Mouse (Mus musculus): Measurements from ENCODE around the gene Nptxr. TPM values are rescaled to one million over a fixed set of nuclear protein-coding genes. Genes with fewer than 3 reads are reported as not detected.

The Nptxr gene
- total RNA-seq, 2 experiments from 2014 or later = 800 to 813 TPM

DNA sequence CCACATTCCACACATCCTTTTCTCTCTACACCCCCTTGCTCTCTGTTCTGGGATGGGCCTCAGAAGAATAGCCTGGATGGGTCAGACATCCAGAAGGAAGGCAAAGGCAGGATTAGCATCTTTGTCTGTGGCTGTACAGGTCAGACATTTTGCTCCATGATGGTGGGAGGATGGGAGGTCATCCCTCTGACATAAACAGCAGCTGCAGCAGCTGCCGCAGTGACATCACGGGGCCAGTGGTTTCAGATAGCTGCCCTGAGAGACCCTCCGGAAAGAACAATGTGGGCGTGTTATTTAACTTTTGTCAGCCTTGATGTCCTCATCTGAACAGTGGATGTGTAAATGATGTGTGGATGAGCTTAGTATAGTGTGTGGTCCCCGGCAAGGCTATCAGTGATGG is 58.7 kb downstream of the Nptxr start:
- Histone ChIP-seq H3K4me3 (no peak overlapping the region), H3K27ac (no peak overlapping the region)
- no peak for DNase-seq (ENCODE audit: extremely low spot score in 1 of 2, low spot score in 2 of 2)
- intact Hi-C loops (cut with DNase I) = no loop called here
- no peak for TF ChIP-seq CTCF (IDR thresholded peaks at IDR 0.05)

DNA sequence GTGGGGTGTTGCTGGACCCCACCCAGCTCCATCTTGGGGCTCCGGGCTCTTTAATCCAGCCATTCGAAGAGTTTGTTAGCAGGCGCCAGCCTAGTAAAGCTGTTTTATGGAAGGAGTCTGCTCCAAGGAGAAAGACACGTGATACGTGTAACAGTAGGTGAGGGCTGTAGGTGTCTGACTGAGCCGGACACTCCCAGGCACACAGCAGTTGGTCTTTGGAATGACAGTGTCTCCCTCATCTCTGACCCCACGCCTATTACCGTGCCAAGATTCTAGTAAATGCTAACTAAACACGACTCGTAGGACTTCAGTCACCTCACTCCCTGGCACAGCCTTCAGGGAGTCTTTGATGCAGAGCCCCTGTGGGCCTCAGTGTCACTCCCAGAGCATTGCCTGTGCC is 59.3 kb downstream of the Nptxr start:
- intact Hi-C loops (cut with DNase I) = no loop called here
- TF ChIP-seq CTCF (IDR thresholded peaks at IDR 0.05) = no peak
- Histone ChIP-seq H3K4me3 (no peak overlapping the region), H3K27ac (no peak overlapping the region)
- no peak for DNase-seq (ENCODE audit: extremely low spot score in 1 of 2, low spot score in 2 of 2)

DNA sequence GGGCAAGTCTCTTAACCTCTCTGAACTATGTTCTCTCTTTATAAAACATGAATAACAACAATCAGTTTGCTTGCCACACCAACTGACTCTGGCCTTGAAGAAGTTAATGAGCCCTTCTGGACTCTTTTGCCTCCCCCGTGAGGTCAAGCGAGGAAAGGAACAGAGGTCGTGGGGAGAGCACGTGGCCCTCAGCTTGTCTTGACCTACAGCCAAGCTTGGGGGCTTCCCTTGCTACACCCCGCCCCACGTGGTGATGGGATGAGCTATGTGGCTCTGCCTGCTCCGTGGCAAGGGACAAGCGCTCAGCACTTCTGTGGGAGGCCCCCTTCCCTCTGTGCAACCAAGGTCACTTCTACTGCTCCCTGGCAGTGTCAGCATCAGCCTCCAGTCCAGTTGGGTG is 59.8 kb downstream of the Nptxr start:
- H3K4me3 ChIP-seq = no peak overlapping the region
- H3K27ac ChIP-seq = no peak overlapping the region
- intact Hi-C loops (cut with DNase I) = no loop called here
- no peak for TF ChIP-seq CTCF (IDR thresholded peaks at IDR 0.05)
- no peak for DNase-seq (ENCODE audit: extremely low spot score in 1 of 2, low spot score in 2 of 2)

- TF ChIP-seq CTCF (IDR thresholded peaks at IDR 0.05) = no peak
- DNase-seq (ENCODE audit: extremely low spot score in 1 of 2, low spot score in 2 of 2) = no peak
- H3K4me3 ChIP-seq = no peak overlapping the region
- H3K27ac ChIP-seq = no peak overlapping the region
- intact Hi-C loops (cut with DNase I) = no loop called here
Observed at GRCm38 (mm10) chr15:79744001-79744400, 60.6 kb downstream of the Nptxr start.

DNA sequence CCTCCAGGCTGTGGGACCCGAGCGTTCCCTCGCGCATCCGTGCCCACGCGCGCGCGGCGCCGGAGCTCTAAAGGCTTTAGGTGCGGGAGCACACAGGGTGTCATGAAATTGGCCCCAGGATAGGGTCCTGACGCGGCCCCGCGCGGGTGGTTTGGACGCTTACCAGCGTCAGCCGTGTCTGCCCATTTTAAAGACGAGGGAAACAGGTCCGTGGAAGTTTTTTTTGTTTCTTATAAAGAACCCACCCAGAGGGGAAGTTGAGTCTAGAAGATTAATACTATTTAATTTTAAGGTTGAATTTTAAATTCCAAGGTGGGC is 61.9 kb downstream of the Nptxr start:
- Histone ChIP-seq H3K27ac (peak overlapping the region; percentile 88), H3K4me3 (peak overlapping the region; percentile 74)
- DNase-seq (ENCODE audit: extremely low spot score in 1 of 2, low spot score in 2 of 2) = no peak
- intact Hi-C loops (cut with DNase I) = no loop called here
- TF ChIP-seq CTCF (IDR thresholded peaks at IDR 0.05) = no peak; the same call in 1 of the 2 replicates

GRCm38 (mm10) chr15:79741921-79742705 is 62.5 kb downstream of the Nptxr start, which contains the start of gene Sun2:
Gene Sun2 (minus strand): TSS chr15:79742536.
- intact Hi-C loops (cut with DNase I) = no loop called here
- H3K27ac ChIP-seq = peak within 1 kb of the TSS; percentile 88
- H3K4me3 ChIP-seq = peak within 1 kb of the TSS; percentile 74
- DNase-seq (ENCODE audit: extremely low spot score in 1 of 2, low spot score in 2 of 2) = peak; percentile 90 to 93
- no peak; the same call in 1 of the 2 replicates for TF ChIP-seq CTCF (IDR thresholded peaks at IDR 0.05)

GRCm38 (mm10) chr15:79741173-79741858 is 63.2 kb downstream of the Nptxr start:
- peak overlapping the region; percentile 74 for H3K4me3 ChIP-seq
- DNase-seq (ENCODE audit: extremely low spot score in 1 of 2, low spot score in 2 of 2) = no peak
- intact Hi-C loops (cut with DNase I) = no loop called here
- no peak for TF ChIP-seq CTCF (IDR thresholded peaks at IDR 0.05)
- peak overlapping the region; percentile 88 for H3K27ac ChIP-seq

DNA sequence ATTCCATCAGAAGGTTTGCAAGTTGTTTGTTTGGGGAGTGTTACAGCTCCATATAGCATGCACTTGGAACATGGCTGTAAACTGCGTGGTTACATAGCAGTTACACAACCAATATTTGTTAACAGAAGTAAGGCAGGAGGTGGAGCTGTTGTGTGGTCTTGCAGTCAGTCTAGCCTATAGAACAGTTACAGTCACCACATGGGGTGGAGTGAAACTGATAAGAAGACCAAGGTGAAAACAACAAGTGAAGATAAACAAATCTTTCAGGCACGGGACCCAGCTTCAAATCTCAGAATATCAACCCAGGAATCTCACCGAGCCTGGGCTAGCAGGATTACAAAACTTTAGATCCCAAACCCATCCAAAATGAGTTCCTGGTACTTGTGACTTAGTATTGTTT is 63.8 kb downstream of the Nptxr start:
- Histone ChIP-seq H3K4me3 (peak overlapping the region; percentile 74; the same call in 1 of the 2 replicates), H3K27ac (no peak overlapping the region)
- DNase-seq (ENCODE audit: extremely low spot score in 1 of 2, low spot score in 2 of 2) = no peak
- intact Hi-C loops (cut with DNase I) = no loop called here
- no peak for TF ChIP-seq CTCF (IDR thresholded peaks at IDR 0.05)

Other genes starting within 250 kb of the Nptxr start
- under 1 TPM; 0.66 to 0.91 TPM for gene Dmc1, start 199.7 kb downstream of the Nptxr start, total RNA-seq (2021)
- gene Fam227a, start 145.8 kb downstream of the Nptxr start, total RNA-seq (2021) = 10 to 100 TPM; 12.9 to 13.6 TPM
- gene Cby1, start 145.6 kb downstream of the Nptxr start, total RNA-seq (2021) = 10 to 100 TPM; 42.6 to 49.4 TPM
- gene Tomm22, start 133.9 kb downstream of the Nptxr start, total RNA-seq (2021) = 10 to 100 TPM; 81.8 to 96.6 TPM
- 10 to 100 TPM; 64.3 to 68.0 TPM for gene Josd1, start 116.8 kb downstream of the Nptxr start, total RNA-seq (2021)
- gene Gtpbp1, start 113.9 kb downstream of the Nptxr start, total RNA-seq (2021) = 10 to 100 TPM; 54.2 to 58.0 TPM
- gene Sun2, start 62.2 kb downstream of the Nptxr start, total RNA-seq (2021) = 10 to 100 TPM; 43.9 to 46.5 TPM
- 10 to 100 TPM; 53.2 to 54.1 TPM for gene Dnal4, start 26.9 kb downstream of the Nptxr start, total RNA-seq (2021)
- 10 to 100 TPM in 1 of 2 experiments, 1 to 10 TPM in 1; 9.7 to 19.7 TPM for gene Npcd, start 29.5 kb upstream of the Nptxr start, total RNA-seq (2021)
- gene Cbx6, start 29.9 kb upstream of the Nptxr start, total RNA-seq (2021) = 100 to 1,000 TPM; 370 to 387 TPM
- 1 to 10 TPM; 5.1 to 6.1 TPM for gene Apobec3, start 86.9 kb upstream of the Nptxr start, total RNA-seq (2021)
- gene Cbx7, start 166.4 kb upstream of the Nptxr start, total RNA-seq (2021) = 10 to 100 TPM; 52.3 to 52.6 TPM
- 10 to 100 TPM; 32.7 to 41.7 TPM for gene Pdgfb, start 210.2 kb upstream of the Nptxr start, total RNA-seq (2021)

Data from left cerebral cortex, adult 2 months (tissue).